Mouse (Mus musculus) E14TG2a.4 (cell line): ENCODE data around the gene 2310034G01Rik.

Experiments
- CTCF ChIP-seq: conservative IDR thresholded peaks from 2 replicates; pipeline ENCODE4 v1.5.1; 2014; ENCODE audit warnings: low read length
- NANOG ChIP-seq: IDR thresholded peaks from 2 replicates; pipeline ENCODE4 v1.6.1; 2014; ENCODE audit warnings: borderline replicate concordance, low read length, mixed read lengths
- POU5F1 ChIP-seq: IDR thresholded peaks from 2 replicates; pipeline ENCODE4 v1.6.1; 2014; ENCODE audit warnings: low read length, borderline replicate concordance

GRCm38 (mm10) chr19:46395109-46396009 is 45.3 kb upstream of the 2310034G01Rik start, which contains the start of gene Actr1a:
- TF ChIP-seq CTCF (no peak), NANOG (no peak), POU5F1 (no peak)
